Mouse (Mus musculus): ENCODE results near the gene Ltbp3.

The Ltbp3 gene

GRCm38 (mm10) chr19:5807740-5808139 is 67.0 kb downstream of the Ltbp3 start:
- no peak for DNase-seq
